In genomic region chr9:63465561-63465960, GRCm38 (mm10) we compare ENCODE assay signal across 21 mouse cellular contexts.
DNase-seq lines count a peak whose midpoint lies in the region; ATAC-seq lines count a peak whose summit lies in the region.
"Had no signal": no experiment of that assay in that cellular context is flagged by ENCODE, and none has a peak within 500 bp of the region (broad histone marks: within the 10 kb centered on the region; RNA-seq: fewer than 3 reads in every experiment).

No protein-coding gene starts in this region.

- H3K4me3 ChIP-seq in embryonic facial prominence, embryonic 15.5 days (replicated peaks) = no peak overlapping the region
- no peak overlapping the region for H3K4me3 ChIP-seq in intestine, embryonic 16.5 days (ENCODE audit: low read length)
- no peak overlapping the region for H3K4me3 ChIP-seq in stomach, embryonic 16.5 days (replicated peaks; ENCODE audit: low read length)
- H3K4me3 ChIP-seq: forebrain, embryonic 15.5 days; heart, embryonic 10.5 days; heart, embryonic 15.5 days; hindbrain, embryonic 15.5 days had no signal

- H3K9me3 ChIP-seq in embryonic facial prominence, embryonic 15.5 days (replicated peaks) = no peaks in the 10 kb centered on the region
- no peaks in the 10 kb centered on the region for H3K9me3 ChIP-seq in intestine, embryonic 16.5 days (ENCODE audit: control insufficient read depth, low read length)
- H3K9me3 ChIP-seq in stomach, embryonic 16.5 days (replicated peaks; ENCODE audit: control insufficient read depth, low read length) = no peaks in the 10 kb centered on the region
- H3K9me3 ChIP-seq: forebrain, embryonic 15.5 days; heart, embryonic 10.5 days; heart, embryonic 15.5 days; hindbrain, embryonic 15.5 days had no signal

- 0 out of 2 replicates have a peak, but pooled peaks have one; percentile 39 for ATAC-seq in embryonic facial prominence, embryonic 15.5 days (ENCODE audit: insufficient number of reproducible peaks, low FRiP score, low TSS enrichment, low read depth)
- peak; percentile 87 for ATAC-seq in intestine, embryonic 16.5 days
- ATAC-seq in stomach, embryonic 16.5 days (ENCODE audit: insufficient read depth, low FRiP score) = peak; percentile 75
- no peak for ATAC-seq in megakaryocyte-erythroid progenitor cell, adult 5-6 weeks (replicated peaks; ENCODE audit: low FRiP score, low TSS enrichment, poor library complexity, severe bottlenecking)
- ATAC-seq: activated CD4-positive, CD25-positive, alpha-beta regulatory T cell, adult 4 months; forebrain, embryonic 15.5 days; Patski had no signal

- H3K36me3 ChIP-seq in embryonic facial prominence, embryonic 15.5 days = no peaks in the 10 kb centered on the region
- H3K36me3 ChIP-seq in intestine, embryonic 16.5 days (ENCODE audit: control insufficient read depth, insufficient read depth, low read length) = no peaks in the 10 kb centered on the region
- H3K36me3 ChIP-seq in stomach, embryonic 16.5 days (ENCODE audit: control insufficient read depth, insufficient read depth, low read length) = no peaks in the 10 kb centered on the region
- H3K36me3 ChIP-seq: forebrain, embryonic 15.5 days; heart, embryonic 10.5 days; heart, embryonic 15.5 days; hindbrain, embryonic 15.5 days had no signal

- H3K4me1 ChIP-seq in embryonic facial prominence, embryonic 15.5 days = no peaks in the 10 kb centered on the region
- H3K4me1 ChIP-seq in intestine, embryonic 16.5 days (ENCODE audit: control insufficient read depth, insufficient read depth, low read length) = 0 out of 2 replicates have a peak, but pooled peaks cover 3% of the 10 kb centered on the region
- H3K4me1 ChIP-seq in stomach, embryonic 16.5 days (ENCODE audit: control insufficient read depth, insufficient read depth, low read length) = 0 out of 2 replicates have a peak, but pooled peaks cover 3% of the 10 kb centered on the region
- H3K4me1 ChIP-seq: forebrain, embryonic 15.5 days; heart, embryonic 10.5 days; heart, embryonic 15.5 days; hindbrain, embryonic 15.5 days had no signal

- H3K9ac ChIP-seq in embryonic facial prominence, embryonic 15.5 days = no peak overlapping the region
- H3K9ac ChIP-seq in intestine, embryonic 16.5 days (ENCODE audit: low read depth, low read length) = no peak overlapping the region
- no peak overlapping the region for H3K9ac ChIP-seq in stomach, embryonic 16.5 days (ENCODE audit: low read length)
- H3K9ac ChIP-seq: forebrain, embryonic 15.5 days; heart, embryonic 15.5 days; hindbrain, embryonic 15.5 days had no signal

- H3K27ac ChIP-seq in embryonic facial prominence, embryonic 15.5 days (replicated peaks) = peak overlapping the region; percentile 3; the same call in 1 of the 2 replicates
- H3K27ac ChIP-seq in intestine, embryonic 16.5 days (ENCODE audit: low read length) = no peak overlapping the region
- peak overlapping the region; percentile 64 for H3K27ac ChIP-seq in stomach, embryonic 16.5 days (ENCODE audit: low read length)
- H3K27ac ChIP-seq: forebrain, embryonic 15.5 days; heart, embryonic 10.5 days; heart, embryonic 15.5 days; hindbrain, embryonic 15.5 days had no signal

- peak; percentile 13 for DNase-seq in lung, postnatal 36 days
- no peak for DNase-seq in lung, postnatal 4 days
- no peak for DNase-seq in thymus, postnatal 4 days
- DNase-seq: adrenal gland, adult 2 months; adrenal gland, postnatal 25 days; cerebellum, adult 18-20 months; cerebellum, adult 9-11 months; cerebellum, postnatal 36 days; heart, adult 18-20 months; heart, postnatal 14 days had no signal

- H3K4me2 ChIP-seq in embryonic facial prominence, embryonic 15.5 days (replicated peaks) = no peak overlapping the region
- H3K4me2 ChIP-seq in intestine, embryonic 16.5 days (ENCODE audit: low read depth, low read length) = no peak overlapping the region
- H3K4me2 ChIP-seq in stomach, embryonic 16.5 days (ENCODE audit: low read depth, low read length) = no peak overlapping the region
- H3K4me2 ChIP-seq: forebrain, embryonic 15.5 days; heart, embryonic 15.5 days; hindbrain, embryonic 15.5 days had no signal

- H3K27me3 ChIP-seq in embryonic facial prominence, embryonic 15.5 days = no peaks in the 10 kb centered on the region
- H3K27me3 ChIP-seq in intestine, embryonic 16.5 days (replicated peaks; ENCODE audit: control insufficient read depth, insufficient read depth, low read length) = no peaks in the 10 kb centered on the region
- no peaks in the 10 kb centered on the region for H3K27me3 ChIP-seq in stomach, embryonic 16.5 days (ENCODE audit: control insufficient read depth, insufficient read depth, low read length)
- H3K27me3 ChIP-seq: CH12.LX; heart, embryonic 15.5 days; hindbrain, embryonic 15.5 days had no signal

- 62% methylated on average over 3 of the region's 3 CpGs for WGBS in embryonic facial prominence, embryonic 15.5 days
- 50% methylated on average over 3 of the region's 3 CpGs for WGBS in intestine, embryonic 16.5 days
- 59% methylated on average over 3 of the region's 3 CpGs for WGBS in stomach, embryonic 16.5 days
